Mouse (Mus musculus) embryonic facial prominence, embryonic 15.5 days (tissue): ENCODE measurements at regions not wholly inside any gene's neighbourhood (a gene's known extent, or its start where the extent isn't known, plus 50 kb on each side); places are given as distances from the start of the nearest gene placed in this dataset.

ENCODE experiments used
- ATAC-seq: fragments of 200-750 bp; cut with Nextera tagmentation; 2 replicates; pipeline ENCODE4 v1.8.0; 2017; ENCODE audit warnings: low read depth, moderate TSS enrichment; ENCODE audit not compliant: insufficient number of reproducible peaks, low FRiP score, low TSS enrichment
- H3K27ac ChIP-seq: fragments of 300-500 bp; sonication (generic); replicated peaks from 2 replicates; pipeline ENCODE4 v1.5.1; 2015; ENCODE audit warnings: mild to moderate bottlenecking, inconsistent platforms
- H3K27me3 ChIP-seq: fragments of 300-500 bp; sonication (generic); 2 replicates; pipeline ENCODE4 v1.6.1; 2015; ENCODE audit warnings: inconsistent platforms
- H3K36me3 ChIP-seq: fragments of 300-500 bp; sonication (generic); 2 replicates; pipeline ENCODE4 v1.6.1; 2015; ENCODE audit warnings: mild to moderate bottlenecking, inconsistent platforms
- H3K4me1 ChIP-seq: fragments of 300-500 bp; sonication (generic); 2 replicates; pipeline ENCODE4 v1.6.1; 2015; ENCODE audit warnings: inconsistent platforms
- H3K4me2 ChIP-seq: fragments of 300-500 bp; sonication (generic); replicated peaks from 2 replicates; pipeline ENCODE4 v1.6.1; 2015; ENCODE audit warnings: mild to moderate bottlenecking, inconsistent platforms
- H3K4me3 ChIP-seq: fragments of 300-500 bp; sonication (generic); replicated peaks from 2 replicates; pipeline ENCODE4 v1.5.1; 2015; ENCODE audit warnings: mild to moderate bottlenecking, inconsistent platforms
- H3K9ac ChIP-seq: fragments of 300-500 bp; sonication (generic); 2 replicates; pipeline ENCODE4 v1.6.1; 2015; ENCODE audit warnings: inconsistent platforms
- H3K9me3 ChIP-seq: fragments of 300-500 bp; sonication (generic); replicated peaks from 2 replicates; pipeline ENCODE4 v1.6.1; 2016; ENCODE audit warnings: inconsistent platforms
- WGBS: fragments of 180-500 bp; shearing (Covaris S2); methylation state at CpG from one replicate; pipeline ENCODE4 v1.1.7; 2015; 5-methylcytosine and 5-hydroxymethylcytosine counted together

DNA sequence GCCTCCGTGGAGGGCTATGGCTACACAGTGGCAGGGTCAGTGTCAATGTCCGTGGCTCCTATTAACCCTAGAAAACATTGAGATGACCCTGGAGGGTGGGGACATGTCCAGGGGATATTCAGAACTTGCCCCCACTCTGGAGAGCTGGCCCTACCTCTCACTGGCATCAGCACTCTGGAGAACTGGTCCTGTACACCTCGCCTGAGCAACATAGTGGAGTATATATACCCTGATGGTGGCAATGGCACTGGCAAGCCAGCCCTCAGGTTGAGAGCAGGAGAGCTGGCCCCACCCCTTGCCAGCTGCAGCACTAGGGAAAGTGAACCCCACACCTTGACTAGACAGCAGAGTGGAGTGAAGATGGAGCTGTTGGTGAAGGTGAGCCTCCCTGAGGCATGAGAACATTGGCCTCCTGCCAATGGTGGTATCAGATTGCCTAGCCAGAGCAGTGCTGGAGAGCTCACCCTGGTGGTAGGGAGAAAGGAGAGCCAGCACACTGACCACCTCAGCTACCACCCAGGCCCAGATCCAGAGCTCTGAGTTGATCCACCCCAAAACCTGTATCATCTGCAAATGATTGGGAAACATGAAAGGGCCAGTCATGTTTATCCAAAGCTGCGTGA lies 64.5 kb upstream of the Mad2l1 start:
- Histone ChIP-seq H3K27me3 (no peaks in the 10 kb centered on the region), H3K9ac (no peak overlapping the region), H3K4me2 (no peak overlapping the region), H3K36me3 (no peaks in the 10 kb centered on the region), H3K4me1 (no peaks in the 10 kb centered on the region), H3K27ac (no peak overlapping the region), H3K4me3 (no peak overlapping the region), H3K9me3 (no peaks in the 10 kb centered on the region)
- 0 out of 2 replicates have a peak, but pooled peaks have one; percentile 47 for ATAC-seq
- 83% methylated on average over 4 of the region's 4 CpGs for WGBS

DNA sequence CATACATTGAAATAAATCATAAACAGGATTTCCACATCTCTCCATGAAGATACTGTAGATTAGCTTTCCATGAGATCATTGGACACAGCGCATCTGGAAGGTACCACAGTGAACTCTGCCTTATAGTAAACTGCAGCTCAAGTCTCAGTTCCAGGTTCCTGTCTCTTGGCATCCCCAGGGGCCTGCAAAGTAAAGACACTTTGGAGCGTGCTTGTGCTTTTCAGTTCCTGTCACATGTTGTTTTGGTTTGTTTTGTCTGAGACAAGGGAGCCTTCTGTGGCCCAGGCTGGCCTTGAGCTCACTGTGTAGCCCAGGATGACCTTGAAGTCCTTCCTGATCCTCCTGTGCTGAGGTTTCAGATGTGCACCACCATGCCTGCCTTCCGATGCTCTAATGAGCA lies 63.4 kb upstream of the Mad2l1 start:
- Histone ChIP-seq H3K27me3 (no peaks in the 10 kb centered on the region), H3K9me3 (no peaks in the 10 kb centered on the region), H3K4me3 (no peak overlapping the region), H3K4me2 (no peak overlapping the region), H3K27ac (no peak overlapping the region), H3K9ac (no peak overlapping the region), H3K36me3 (no peaks in the 10 kb centered on the region), H3K4me1 (no peaks in the 10 kb centered on the region)
- WGBS: 64% methylated on average over 3 of the region's 3 CpGs
- no peak for ATAC-seq

DNA sequence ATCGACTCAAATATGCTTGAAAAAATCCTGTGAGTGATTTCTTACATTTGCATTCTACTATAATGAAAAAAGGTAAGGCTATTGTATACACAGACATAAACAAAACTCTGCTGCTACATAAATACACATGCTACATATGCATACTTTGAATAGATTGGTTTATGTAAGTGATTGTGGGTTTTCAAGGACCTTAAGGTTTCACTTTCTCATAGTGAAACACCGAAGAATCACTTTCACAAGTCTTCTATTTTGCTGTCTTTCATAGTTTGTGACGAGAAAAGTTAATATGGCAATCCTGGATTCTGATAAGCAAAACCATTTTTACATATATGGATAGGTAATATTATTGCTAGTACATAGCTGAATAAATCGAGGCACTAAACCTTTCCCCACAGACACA lies 62.5 kb upstream of the Mad2l1 start:
- no peaks in the 10 kb centered on the region for H3K27me3 ChIP-seq
- no peaks in the 10 kb centered on the region for H3K4me1 ChIP-seq
- H3K4me2 ChIP-seq: no peak overlapping the region
- no peak overlapping the region for H3K4me3 ChIP-seq
- H3K36me3 ChIP-seq: no peaks in the 10 kb centered on the region
- ATAC-seq: no peak
- no peak overlapping the region for H3K27ac ChIP-seq
- 75% methylated on average over 4 of the region's 4 CpGs for WGBS
- H3K9ac ChIP-seq: no peak overlapping the region
- no peaks in the 10 kb centered on the region for H3K9me3 ChIP-seq

DNA sequence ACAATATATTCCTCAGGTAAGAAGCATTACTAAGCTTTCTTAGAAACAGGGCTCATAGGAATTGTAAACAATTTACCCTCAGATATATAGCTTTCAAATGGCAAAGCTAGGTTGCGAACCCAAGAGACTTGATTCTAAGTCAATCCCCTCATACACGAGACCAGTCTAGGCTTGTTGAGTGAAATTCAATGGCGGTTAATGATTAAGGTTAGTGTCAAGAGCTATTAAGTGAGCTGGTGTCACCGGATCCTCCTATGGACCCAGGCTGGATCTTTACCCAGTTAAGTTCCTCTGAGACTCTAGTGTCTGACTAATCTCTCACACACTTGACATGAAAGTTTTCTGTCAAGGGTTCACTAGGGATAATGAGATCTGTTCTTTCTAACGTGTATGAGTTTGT lies 57.6 kb upstream of the Mad2l1 start:
- 39% methylated on average over 5 of the region's 5 CpGs for WGBS

DNA sequence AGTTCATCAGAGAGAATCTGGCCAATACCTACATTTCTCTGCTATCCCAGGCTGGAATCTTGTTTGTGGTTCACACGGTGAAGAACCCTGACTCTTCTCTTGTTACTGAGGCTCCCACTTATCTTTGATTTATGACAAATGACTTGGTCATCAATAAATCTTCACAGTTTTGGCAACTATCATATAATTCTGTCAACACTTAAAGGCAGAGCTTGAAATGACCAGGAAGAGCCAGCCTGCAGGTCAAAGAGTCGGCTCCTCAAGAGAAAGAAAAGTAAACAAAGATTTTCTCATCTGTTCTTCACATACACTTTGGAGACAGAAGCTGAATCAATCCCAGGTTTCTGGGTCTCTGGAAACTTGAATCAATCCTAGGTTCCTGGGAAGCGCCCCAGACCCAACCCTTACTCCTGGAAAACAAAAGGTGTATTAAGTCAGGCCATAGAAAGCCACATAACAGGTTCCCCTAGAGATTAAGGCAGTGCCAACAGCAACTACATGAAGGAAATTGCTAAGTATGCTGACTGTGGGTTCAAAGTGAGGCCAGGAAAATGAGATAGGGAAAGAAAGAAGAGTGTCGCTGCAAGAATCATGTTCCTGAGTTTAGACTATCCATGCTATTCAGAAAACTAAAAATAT lies 56.7 kb upstream of the Mad2l1 start:
- Histone ChIP-seq H3K27me3 (no peaks in the 10 kb centered on the region), H3K4me3 (no peak overlapping the region), H3K36me3 (no peaks in the 10 kb centered on the region), H3K4me1 (no peaks in the 10 kb centered on the region), H3K9me3 (no peaks in the 10 kb centered on the region), H3K4me2 (no peak overlapping the region), H3K27ac (no peak overlapping the region), H3K9ac (no peak overlapping the region)
- 44% methylated on average over 4 of the region's 4 CpGs for WGBS
- ATAC-seq: no peak

More for the DNA sequence above, 57.6 kb upstream of the Mad2l1 start:
- Histone ChIP-seq H3K4me2 (no peak overlapping the region), H3K36me3 (no peaks in the 10 kb centered on the region), H3K4me3 (no peak overlapping the region), H3K27me3 (no peaks in the 10 kb centered on the region), H3K27ac (no peak overlapping the region), H3K4me1 (no peaks in the 10 kb centered on the region), H3K9me3 (no peaks in the 10 kb centered on the region), H3K9ac (no peak overlapping the region)
- ATAC-seq: no peak

DNA sequence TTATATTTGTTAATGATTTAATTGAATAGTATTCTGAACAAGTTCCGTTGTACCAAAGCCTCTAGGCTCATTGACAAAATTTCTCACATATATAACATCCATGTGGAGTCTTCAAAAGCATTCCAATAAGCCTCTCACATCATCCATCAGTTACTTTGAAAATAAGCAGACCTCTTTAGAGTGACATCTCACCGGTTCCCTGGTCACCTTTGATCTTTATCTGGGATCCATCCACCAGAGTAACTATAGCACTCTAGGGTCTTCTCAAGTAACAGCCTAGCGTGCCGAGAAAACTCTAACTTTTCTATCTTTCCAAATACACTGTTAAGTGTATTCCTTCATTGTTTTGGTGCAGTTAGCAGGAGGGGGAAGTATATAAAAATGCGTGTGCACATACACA lies 55.6 kb upstream of the Mad2l1 start:
- 43% methylated on average over 5 of the region's 5 CpGs for WGBS
- Histone ChIP-seq H3K27ac (no peak overlapping the region), H3K36me3 (no peaks in the 10 kb centered on the region), H3K9me3 (no peaks in the 10 kb centered on the region), H3K27me3 (no peaks in the 10 kb centered on the region), H3K9ac (no peak overlapping the region), H3K4me3 (no peak overlapping the region), H3K4me1 (no peaks in the 10 kb centered on the region), H3K4me2 (no peak overlapping the region)
- ATAC-seq: no peak

DNA sequence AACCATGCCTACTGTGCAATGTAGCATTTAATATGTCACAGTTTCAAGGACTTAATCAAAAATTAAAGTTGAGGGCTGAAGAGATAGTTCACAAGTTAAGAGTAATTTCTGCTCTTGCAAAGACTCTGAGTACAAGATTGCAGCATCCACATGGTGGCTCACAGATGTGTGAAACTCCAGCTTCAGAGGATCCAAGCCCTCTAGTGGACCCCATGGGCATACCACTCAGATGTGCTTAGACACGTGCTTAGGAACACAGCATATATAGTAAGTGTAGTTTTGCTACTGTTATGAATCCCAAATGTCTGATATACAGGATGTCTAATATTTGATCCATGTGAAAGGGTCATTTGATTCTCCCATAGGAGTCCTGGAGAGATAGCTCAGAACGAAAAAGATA lies 55.0 kb upstream of the Mad2l1 start:
- H3K4me3 ChIP-seq: no peak overlapping the region

DNA sequence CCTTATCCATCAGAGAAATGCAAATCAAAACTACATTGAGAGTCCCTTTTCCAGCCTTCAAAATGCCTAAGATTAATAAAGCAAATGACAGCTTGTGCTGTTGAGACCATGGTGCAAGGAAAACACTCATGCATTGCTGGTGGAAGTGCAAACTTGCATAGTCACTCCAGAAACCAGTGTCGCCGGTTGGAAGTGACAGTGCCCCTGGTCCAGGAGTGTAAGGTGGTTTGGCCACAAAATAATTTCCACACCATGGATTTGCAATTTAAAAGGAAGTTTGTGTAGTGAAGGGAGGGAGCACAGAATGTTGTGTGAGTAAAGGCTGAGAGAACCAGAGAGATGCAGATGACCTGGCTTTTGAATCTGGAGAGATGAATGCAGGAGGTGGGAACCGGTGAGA lies 52.4 kb upstream of the Mad2l1 start:
- H3K27me3 ChIP-seq: no peaks in the 10 kb centered on the region
- H3K9ac ChIP-seq: no peak overlapping the region
- no peak overlapping the region for H3K4me3 ChIP-seq
- 93% methylated on average over 3 of the region's 3 CpGs for WGBS
- ATAC-seq: no peak
- H3K27ac ChIP-seq: no peak overlapping the region
- no peaks in the 10 kb centered on the region for H3K36me3 ChIP-seq
- no peak overlapping the region for H3K4me2 ChIP-seq
- no peaks in the 10 kb centered on the region for H3K9me3 ChIP-seq
- no peaks in the 10 kb centered on the region for H3K4me1 ChIP-seq

More for the DNA sequence above, 55.0 kb upstream of the Mad2l1 start:
- no peak for ATAC-seq
- Histone ChIP-seq H3K4me2 (no peak overlapping the region), H3K9me3 (no peaks in the 10 kb centered on the region), H3K4me1 (no peaks in the 10 kb centered on the region), H3K27me3 (no peaks in the 10 kb centered on the region), H3K9ac (no peak overlapping the region), H3K27ac (no peak overlapping the region), H3K36me3 (no peaks in the 10 kb centered on the region)
- WGBS: 56% methylated on average over 2 of the region's 2 CpGs
